Mouse (Mus musculus): ENCODE data around the gene Bckdk.

- TF ChIP-seq CTCF (IDR thresholded peaks at IDR 0.05; ENCODE audit: low read depth, low read length) = no peak
- TF ChIP-seq POLR2A (IDR thresholded peaks at IDR 0.05; ENCODE audit: extremely low read depth, insufficient read depth, low read length) = peak; percentile 78; the same call in 1 of the 2 replicates
Observed at GRCm38 (mm10) chr7:127912190-127912871, 8.4 kb downstream of the Bckdk start, which contains the start of gene Kat8.
